Mouse (Mus musculus): ENCODE measurements at regions not wholly inside any gene's neighbourhood (a gene's known extent, or its start where the extent isn't known, plus 50 kb on each side); places are given as distances from the start of the nearest gene placed in this dataset.
A peak's percentile ranks its signal among the peaks of the same experiment; 100 is the strongest.

GRCm38 (mm10) chr6:31898609-31899008, 151.4 kb upstream of the 1700012A03Rik start:
- DNase-seq (ENCODE audit: low spot score), result no peak

GRCm38 (mm10) chr6:31897001-31897400, 153.0 kb upstream of the 1700012A03Rik start:
- no peak for DNase-seq (ENCODE audit: low spot score)

GRCm38 (mm10) chr6:31895835-31896234, 154.2 kb upstream of the 1700012A03Rik start:
- DNase-seq (ENCODE audit: low spot score), result no peak

DNA sequence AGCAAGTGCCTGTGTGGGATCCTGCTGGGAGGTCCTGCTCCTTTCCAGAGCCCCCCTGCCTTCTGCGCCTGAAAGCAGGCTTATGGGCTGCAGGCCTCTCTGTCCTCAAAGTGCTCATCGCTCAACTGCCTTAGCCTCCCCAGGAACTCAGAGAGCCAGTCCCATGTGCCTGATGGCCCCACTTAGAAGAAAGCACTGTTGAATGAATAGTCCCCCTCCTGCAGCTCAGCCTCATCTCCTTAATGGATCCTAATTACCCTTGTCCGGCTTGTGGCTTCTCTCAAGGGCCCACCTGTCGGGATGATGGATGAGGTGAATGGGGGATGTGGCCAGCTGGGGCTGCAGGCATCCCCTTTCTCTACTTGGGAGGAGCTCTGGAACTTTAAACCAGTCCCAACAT, 163.1 kb upstream of the 1700012A03Rik start:
- peak; percentile 22 for DNase-seq (ENCODE audit: low spot score)

DNA sequence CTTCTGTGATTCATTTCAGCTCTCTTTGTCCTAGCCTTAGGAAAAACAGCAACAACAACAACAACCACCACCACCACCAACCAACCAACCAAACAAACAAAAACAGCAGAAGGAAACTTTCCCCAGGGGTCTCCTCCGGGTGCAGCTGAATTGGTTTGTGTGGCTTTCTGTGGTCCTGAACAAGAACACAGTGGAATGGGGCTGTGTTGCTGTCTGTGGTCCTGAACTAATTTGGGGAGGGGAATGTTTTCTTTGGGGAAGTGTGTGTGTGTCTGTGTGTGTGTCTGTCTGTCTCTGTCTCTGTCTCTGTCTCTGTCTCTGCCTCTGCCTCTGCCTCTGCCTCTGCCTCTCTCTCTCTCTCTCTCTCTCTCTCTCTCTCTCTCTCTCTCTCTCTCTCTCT, 164.8 kb upstream of the 1700012A03Rik start:
- DNase-seq (ENCODE audit: low spot score), result peak; percentile 49

GRCm38 (mm10) chr6:31883726-31884125, 166.3 kb upstream of the 1700012A03Rik start:
- peak; percentile 77 for DNase-seq (ENCODE audit: low spot score)

GRCm38 (mm10) chr6:31874616-31875015, 175.4 kb upstream of the 1700012A03Rik start:
- DNase-seq (ENCODE audit: low spot score), result no peak

GRCm38 (mm10) chr6:31873911-31874310, 176.1 kb upstream of the 1700012A03Rik start:
- no peak for DNase-seq (ENCODE audit: low spot score)

DNA sequence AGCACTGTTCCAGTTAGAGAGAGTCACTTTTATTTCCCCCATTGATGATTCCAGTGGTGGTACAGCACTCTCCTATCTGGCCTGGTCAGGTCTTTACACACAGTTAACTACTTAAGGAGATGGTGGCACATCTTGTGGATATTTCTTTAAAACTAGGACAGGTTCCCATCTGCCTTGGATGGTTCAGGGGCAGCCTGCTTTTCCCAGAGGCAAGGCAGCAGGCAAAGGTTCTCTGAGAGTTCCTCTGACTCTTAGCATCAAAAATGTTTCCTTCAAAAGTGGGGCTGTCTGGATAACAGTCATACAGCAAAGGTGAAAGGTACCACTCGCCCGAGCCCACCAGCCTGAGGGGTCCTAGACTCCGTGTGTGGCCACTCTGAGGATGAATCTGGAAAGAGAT, 178.3 kb upstream of the 1700012A03Rik start:
- no peak for DNase-seq (ENCODE audit: low spot score)

- DNase-seq (ENCODE audit: low spot score), result no peak
These were observed 188.1 kb upstream of the 1700012A03Rik start for GRCm38 (mm10) chr6:31861996-31862395.

DNA sequence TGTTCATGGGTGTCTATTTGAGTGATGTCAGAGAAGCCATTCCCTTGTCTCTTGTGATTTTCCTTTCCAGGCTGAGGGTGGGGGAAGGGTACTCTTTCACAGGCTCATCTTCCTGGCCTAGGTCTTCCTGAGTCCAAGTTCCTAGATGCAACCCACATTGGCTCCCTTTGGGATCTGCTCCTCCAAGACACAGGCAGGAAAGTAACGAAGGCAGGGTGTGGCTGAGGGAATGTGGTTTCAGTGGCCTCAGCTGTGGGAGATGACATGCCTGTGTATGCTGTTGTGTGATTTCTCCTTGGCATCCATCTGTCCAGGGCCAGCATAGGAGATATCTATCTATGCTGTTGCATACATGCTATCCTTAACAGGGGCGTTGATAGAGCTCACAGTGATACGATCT, 190.4 kb upstream of the 1700012A03Rik start:
- DNase-seq (ENCODE audit: low spot score), result no peak

DNA sequence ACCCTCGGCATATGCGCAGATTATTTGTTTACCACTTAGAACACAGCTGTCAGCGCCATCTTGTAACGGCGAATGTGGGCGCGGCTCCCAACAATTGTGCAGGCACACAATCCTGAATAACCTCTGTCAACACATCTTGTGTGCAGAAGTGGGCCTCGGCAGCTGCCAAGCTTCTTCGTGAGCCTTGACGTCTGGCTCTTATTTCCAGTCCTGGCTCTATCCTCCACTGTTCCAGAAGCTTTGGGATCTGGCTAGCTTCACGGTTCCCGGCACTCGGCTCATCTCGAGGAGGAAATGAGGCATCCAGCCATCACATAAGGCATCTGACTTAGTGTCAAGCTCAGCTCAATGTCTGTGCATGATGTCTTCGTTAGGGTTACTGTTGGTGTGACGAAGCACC, 195.8 kb upstream of the 1700012A03Rik start:
- DNase-seq (ENCODE audit: low spot score), result no peak

DNA sequence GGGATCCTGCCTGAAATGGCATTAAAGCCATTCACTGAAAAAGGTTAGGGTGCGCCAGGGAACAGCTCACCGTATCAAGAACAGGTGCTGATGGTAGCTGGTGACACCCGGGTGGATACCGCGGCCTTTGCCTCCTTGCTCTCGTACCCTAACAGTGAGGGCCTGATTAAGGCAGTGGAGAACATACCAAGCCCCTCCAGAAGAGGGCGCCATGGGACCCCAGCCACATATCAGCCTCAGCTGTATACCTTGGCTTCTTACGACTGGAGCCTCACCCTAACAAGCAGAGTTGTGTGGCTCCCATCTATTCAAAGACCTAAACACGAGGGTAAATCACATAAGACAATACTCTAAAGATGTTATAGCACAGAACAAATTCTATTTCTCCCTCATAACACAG, 203.7 kb upstream of the 1700012A03Rik start:
- DNase-seq (ENCODE audit: low spot score), result no peak

DNA sequence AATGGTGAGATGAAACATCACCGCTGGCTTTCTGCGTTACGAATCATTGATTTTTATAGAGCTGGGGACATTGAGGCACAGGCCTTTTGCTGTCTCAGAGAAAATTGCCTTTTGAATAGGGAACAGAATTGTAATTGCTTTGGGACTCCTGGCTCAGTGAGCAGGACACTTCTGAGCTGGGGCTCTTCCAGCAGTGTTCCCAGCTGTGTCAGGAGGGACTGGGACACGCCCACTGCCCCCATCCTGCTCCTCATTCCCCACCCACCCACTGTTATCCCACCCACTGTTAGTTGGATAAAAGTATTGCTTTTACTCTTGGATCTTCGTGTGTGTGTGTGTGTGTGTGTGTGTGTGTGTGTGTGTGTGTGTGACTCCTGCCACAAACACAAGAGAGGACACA, 204.4 kb upstream of the 1700012A03Rik start:
- no peak for DNase-seq (ENCODE audit: low spot score)

DNA sequence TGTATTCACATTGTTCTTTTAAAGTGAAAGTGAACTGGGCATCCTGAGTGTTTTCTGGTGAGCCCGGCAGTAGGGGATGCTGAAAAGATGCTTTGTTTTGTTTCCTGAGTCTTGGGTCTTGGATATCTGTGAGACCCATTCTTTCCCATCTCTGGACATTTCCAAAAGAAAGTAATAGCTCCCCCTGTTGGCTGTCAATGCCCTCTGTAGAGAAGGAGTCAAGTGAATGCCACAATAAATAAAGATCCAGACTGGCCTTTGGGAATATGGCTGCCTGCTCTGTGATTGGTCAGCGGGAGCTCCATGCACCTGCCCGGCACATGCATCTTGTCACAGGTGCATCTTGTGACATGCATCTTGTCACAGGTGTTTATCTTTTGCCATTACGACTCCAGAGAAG, 209.4 kb upstream of the 1700012A03Rik start:
- no peak for DNase-seq (ENCODE audit: low spot score)

DNA sequence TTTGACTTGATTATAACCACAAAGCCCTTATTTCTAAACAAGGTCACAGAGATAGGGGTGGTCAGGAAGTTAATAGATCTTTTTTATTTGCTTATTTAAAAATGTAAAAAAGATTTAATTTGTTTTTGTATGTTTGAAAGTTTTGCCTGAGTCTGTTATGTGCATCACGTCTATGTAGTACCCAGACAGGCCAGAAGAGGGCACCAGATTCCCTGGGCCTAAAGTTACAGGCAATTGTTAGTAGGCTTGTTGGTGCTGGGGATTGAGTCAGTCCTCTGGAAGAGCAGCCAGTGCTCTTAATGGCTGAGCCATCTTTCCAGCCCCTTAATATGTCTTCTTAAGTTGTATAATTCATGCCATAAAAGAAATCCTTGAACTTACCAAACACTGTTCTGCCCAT, 211.5 kb upstream of the 1700012A03Rik start:
- peak; percentile 27 for DNase-seq (ENCODE audit: low spot score)

GRCm38 (mm10) chr6:31835795-31836194, 214.3 kb upstream of the 1700012A03Rik start:
- DNase-seq (ENCODE audit: low spot score), result no peak

DNA sequence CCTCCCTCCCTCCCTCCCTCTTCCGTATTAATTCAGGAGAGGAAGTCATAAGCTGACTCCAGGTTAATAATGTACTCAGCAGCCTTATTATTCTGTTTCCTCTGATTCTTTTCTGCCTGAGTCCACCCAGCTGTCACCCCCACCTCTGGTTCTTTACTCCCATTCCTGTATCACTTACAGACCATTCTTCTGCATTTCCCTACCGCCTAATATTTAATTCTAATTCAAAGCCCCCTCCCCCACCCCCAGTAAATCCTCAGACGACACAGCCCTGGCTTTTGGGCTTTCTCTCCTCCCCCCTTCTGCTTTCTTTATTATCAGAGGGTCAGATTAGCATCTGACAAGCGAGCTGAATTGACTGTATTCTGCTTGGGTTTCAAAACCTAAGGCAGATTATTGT, 215.5 kb upstream of the 1700012A03Rik start:
- no peak for DNase-seq (ENCODE audit: low spot score)

- no peak for DNase-seq (ENCODE audit: low spot score)
These were observed 219.4 kb upstream of the 1700012A03Rik start for GRCm38 (mm10) chr6:31830610-31831009.

DNA sequence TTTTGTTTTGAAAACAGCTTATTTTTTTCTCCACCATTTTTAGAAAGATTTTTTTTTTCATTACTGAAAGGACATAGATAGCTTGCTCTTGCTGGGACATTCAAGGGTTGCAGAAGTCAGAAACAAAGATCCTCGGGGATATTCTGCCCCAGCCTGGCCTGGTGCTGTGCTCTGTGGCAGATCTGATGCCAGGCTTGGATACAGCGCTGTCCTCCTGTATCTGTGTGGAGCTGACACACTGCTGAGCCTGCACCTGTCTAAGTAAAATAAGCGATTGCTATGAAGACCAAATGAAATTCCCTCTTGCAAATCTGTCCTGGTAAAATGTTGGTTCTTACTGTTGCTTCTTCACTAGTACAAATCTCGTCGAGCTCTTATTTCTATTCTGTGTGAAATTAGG, 226.4 kb upstream of the 1700012A03Rik start:
- DNase-seq (ENCODE audit: low spot score), result no peak

- DNase-seq (ENCODE audit: low spot score), result no peak
These were observed 227.6 kb upstream of the 1700012A03Rik start for GRCm38 (mm10) chr6:31822186-31823085.

- DNase-seq (ENCODE audit: low spot score), result no peak
These were observed 228.4 kb upstream of the 1700012A03Rik start for GRCm38 (mm10) chr6:31821621-31822020.

DNA sequence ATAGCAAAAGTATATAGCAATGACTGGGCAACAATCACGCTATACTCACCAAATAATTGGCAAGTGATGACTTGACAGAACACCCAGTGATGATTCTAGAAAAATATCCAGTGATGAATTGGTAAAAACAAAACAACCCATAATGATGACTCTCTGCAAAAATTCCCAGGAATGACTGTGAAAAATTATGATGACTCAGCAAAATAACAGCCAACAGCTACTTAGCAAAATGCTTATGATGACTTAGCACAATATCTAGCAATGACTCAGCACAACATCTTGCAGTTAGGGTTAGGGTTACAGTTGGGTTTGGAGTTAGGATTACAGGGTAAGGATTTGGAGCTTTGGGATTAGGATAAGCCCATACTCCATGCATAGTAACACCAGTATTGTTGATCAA, 232.4 kb upstream of the 1700012A03Rik start:
- no peak for DNase-seq (ENCODE audit: low spot score)

- no peak for DNase-seq (ENCODE audit: low spot score)
These were observed 238.2 kb upstream of the 1700012A03Rik start for GRCm38 (mm10) chr6:31811890-31812289.

Data from retina, embryonic 14.5 days (tissue).